Mouse (Mus musculus) hematopoietic multipotent progenitor cell, adult 10-12 weeks (in vitro differentiated cells): ENCODE measurements around the gene Olfr1160. TPM values are rescaled to one million over a fixed set of nuclear protein-coding genes. Genes with fewer than 3 reads are reported as not detected.

Source experiments
- polyA plus RNA-seq: library from polyadenylated mRNA; stranded (reverse); fragments of >175 nt; gene quantifications from 2 replicates; pipeline ENCODE4 v1.2.3, GENCODE M21; 2012; ENCODE audit warnings: low replicate concordance

Gene Olfr1160
- polyA plus RNA-seq: not detected in 2 replicates

GRCm38 (mm10) chr2:88007515-88008318 lies at the start of gene Olfr1160:
TSS of gene Olfr1160 (minus strand) at chr2:88008268.

DNA sequence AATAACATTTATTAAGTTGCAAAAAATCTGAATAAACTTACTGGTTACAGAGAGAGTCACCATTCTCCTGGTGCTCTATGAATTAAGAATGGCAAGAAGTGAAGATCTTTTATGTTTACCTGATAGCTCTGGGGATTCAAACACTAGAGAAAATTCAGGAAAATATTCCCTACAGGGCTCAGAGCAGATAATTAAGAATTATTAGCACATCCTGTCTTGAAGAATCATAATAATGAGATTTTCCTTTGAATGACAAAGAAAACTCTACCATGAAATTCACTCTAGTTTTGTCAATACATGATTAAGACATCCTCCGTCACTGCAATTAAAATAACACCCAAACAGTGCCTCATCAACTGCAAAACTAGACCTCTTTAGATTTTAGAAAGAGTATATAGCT lies 43.0 kb upstream of the Olfr1160 start, which contains the start of gene Olfr1162:
Gene Olfr1162, minus strand, starts transcription at position 101 of the 400 bp plus-strand sequence.

DNA sequence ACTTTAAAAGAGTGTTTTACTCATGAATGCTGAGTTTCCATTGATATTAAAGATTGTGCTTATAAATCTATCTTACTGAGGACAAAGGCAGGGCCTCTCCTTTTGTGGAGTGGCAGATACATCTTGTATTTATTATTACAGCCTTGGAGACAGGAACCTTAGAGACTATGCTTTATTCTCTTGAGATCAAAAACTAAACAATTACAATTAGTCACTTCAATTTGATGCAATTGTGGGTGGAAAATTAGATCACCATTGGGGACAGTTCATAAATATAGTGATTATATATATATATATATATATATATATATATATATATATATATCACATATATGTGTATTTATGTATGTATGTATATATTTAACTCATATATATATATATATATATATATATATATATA lies 29.5 kb upstream of the Olfr1160 start, which contains the start of gene Olfr73:
Gene Olfr73, minus strand, starts transcription at position 101 of the 400 bp plus-strand sequence.

DNA sequence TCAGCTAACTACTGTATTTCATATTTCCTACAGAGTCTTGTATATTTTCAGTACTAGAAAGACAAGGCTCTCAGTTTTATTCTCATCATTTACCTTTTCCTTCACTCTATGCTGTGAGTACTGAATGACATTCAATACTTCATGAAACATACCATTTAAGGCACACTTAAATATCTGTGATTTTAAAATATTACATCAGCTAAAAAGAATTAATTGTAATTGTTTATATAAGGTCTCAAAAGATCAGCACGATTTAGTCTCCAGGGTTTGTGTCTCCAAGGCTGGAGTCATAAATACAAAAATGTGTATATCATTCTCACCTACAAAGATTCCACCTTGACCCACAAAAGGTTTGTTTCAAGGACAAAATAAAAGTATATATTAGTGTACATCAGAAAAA lies 14.4 kb upstream of the Olfr1160 start, which contains the start of gene Olfr1161:
Gene Olfr1161, plus strand, starts transcription at position 301 of the 400 bp plus-strand sequence.

GRCm38 (mm10) chr2:87989813-87990212 lies 18.3 kb downstream of the Olfr1160 start, which contains the start of gene Olfr1158:
TSS of gene Olfr1158 (plus strand) at chr2:87990113.

DNA sequence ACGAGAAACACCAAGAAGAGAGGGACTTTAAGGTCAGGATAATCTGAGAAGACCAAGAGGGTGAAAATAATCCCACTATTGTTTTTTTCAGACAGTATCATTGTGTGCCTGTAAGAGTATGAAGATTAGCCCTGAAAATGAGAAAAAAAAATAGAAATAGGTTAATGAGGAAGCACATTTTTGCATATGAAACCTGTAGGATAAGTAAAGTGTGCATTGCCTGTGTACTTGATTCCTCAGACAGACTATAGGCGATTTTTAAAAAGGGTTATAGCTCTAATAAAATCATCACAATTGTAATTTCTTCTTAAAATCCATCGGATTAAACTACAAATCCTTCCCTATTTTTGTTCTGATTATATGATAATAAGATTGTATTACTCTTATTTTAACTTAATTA lies 33.5 kb downstream of the Olfr1160 start, which contains the start of gene Olfr74:
Gene Olfr74, minus strand, starts transcription at position 101 of the 400 bp plus-strand sequence.

DNA sequence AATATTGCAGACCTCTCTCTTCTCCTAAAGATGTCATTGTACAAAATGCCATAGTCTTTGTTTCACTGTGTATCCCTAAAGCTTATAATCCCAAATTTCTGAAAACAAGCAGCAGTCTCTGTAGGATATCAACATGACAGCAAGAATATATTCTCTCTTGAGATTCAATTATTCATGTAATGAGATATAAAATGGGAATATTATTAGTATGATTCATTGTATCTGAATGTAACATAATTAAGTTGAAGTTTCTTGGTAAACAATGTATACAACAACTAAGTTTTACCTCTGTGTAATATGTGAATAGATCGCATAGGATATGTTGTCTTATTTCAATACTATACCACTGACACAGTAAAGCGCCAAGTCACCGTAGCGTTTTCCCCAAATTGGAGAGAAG lies 39.9 kb downstream of the Olfr1160 start, which contains the start of gene Olfr1157:
Gene Olfr1157, minus strand, starts transcription at position 101 of the 400 bp plus-strand sequence.

DNA sequence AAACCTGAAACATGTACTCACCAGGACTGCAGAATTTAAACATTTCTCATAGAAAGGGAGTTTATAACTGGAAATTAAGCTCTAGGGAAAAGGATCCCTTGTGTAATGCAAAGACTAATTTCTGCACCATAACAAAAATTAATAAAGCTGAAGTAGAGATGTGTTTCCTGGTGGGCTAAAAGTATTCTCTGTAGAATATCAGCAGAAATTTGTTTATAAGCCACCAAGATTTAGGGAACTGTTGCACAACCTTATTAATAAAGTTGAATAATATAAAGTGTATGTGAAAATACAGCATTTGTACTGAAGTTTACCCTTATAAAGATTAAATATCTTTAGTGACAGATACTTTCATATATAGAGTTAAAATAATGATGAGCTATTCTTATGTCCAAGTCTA lies 55.1 kb downstream of the Olfr1160 start, which contains the start of gene Olfr1156:
Gene Olfr1156, minus strand, starts transcription at position 101 of the 400 bp plus-strand sequence.

Other genes starting within 250 kb of the Olfr1160 start
- gene Olfr152, start 228.8 kb downstream of the Olfr1160 start, polyA plus RNA-seq: not detected in 2 replicates
- not detected in 2 replicates for gene Olfr1143, start 207.7 kb downstream of the Olfr1160 start, polyA plus RNA-seq
- not detected in 2 replicates for gene Olfr1145, start 198.4 kb downstream of the Olfr1160 start, polyA plus RNA-seq
- gene Olfr1148, start 177.7 kb downstream of the Olfr1160 start, polyA plus RNA-seq: not detected in 2 replicates
- gene Olfr1150-ps1, start 164.3 kb downstream of the Olfr1160 start, polyA plus RNA-seq: not detected in 2 replicates
- gene Olfr1151, start 152.4 kb downstream of the Olfr1160 start, polyA plus RNA-seq: not detected in 2 replicates
- not detected in 2 replicates for gene Olfr1152, start 141.8 kb downstream of the Olfr1160 start, polyA plus RNA-seq
- 0.12 TPM in 1 of 2 replicates, not detected in the other for gene Olfr1153, start 113.3 kb downstream of the Olfr1160 start, polyA plus RNA-seq
- gene Olfr1154, start 103.1 kb downstream of the Olfr1160 start, polyA plus RNA-seq: not detected in 2 replicates
- gene Olfr1155, start 63.1 kb downstream of the Olfr1160 start, polyA plus RNA-seq: not detected in 2 replicates
- gene Olfr1156, start 55.2 kb downstream of the Olfr1160 start, polyA plus RNA-seq: not detected in 2 replicates
- gene Olfr1157, start 40.0 kb downstream of the Olfr1160 start, polyA plus RNA-seq: not detected in 2 replicates
- gene Olfr74, start 33.6 kb downstream of the Olfr1160 start, polyA plus RNA-seq: not detected in 2 replicates
- gene Olfr1158, start 18.2 kb downstream of the Olfr1160 start, polyA plus RNA-seq: not detected in 2 replicates
- not detected in 2 replicates for gene Olfr1161, start 14.5 kb upstream of the Olfr1160 start, polyA plus RNA-seq
- gene Olfr73, start 29.4 kb upstream of the Olfr1160 start, polyA plus RNA-seq: not detected in 2 replicates
- not detected in 2 replicates for gene Olfr1162, start 42.9 kb upstream of the Olfr1160 start, polyA plus RNA-seq
- not detected in 2 replicates for gene Olfr1163, start 63.6 kb upstream of the Olfr1160 start, polyA plus RNA-seq
- not detected in 2 replicates for gene Olfr1164, start 85.7 kb upstream of the Olfr1160 start, polyA plus RNA-seq
- not detected in 2 replicates for gene Olfr1166, start 120.0 kb upstream of the Olfr1160 start, polyA plus RNA-seq
- gene Olfr1167, start 146.9 kb upstream of the Olfr1160 start, polyA plus RNA-seq: not detected in 2 replicates
- not detected in 2 replicates for gene Olfr1168, start 173.6 kb upstream of the Olfr1160 start, polyA plus RNA-seq
- gene Olfr1170, start 220.1 kb upstream of the Olfr1160 start, polyA plus RNA-seq: not detected in 2 replicates